ENCODE assay signal across 11 mouse cellular contexts in the genomic region with DNA sequence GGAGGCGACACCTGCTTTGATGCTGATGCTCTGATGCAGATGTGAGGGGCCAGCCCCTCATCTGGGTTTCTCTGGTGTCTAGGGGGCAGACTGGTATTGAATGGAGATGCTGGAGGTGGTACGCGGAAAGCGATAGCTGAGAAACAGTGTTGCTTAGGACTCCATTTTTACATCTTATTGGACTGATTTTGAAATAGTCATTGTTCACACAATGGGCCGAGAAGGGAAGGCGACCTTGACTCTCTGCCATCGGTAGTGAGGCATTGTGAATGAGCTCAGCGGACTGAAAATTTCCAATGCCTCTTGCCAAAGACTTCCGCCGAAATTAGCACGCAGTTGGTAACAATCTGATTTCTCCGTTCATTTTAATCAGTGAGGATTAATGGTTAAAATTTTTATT.
DNase-seq lines count a peak whose midpoint lies in the region; ATAC-seq and TF ChIP-seq lines count a peak whose summit lies in the region.
"Had no signal": no experiment of that assay in that cellular context is flagged by ENCODE, and none has a peak within 500 bp of the region (broad histone marks: within the 10 kb centered on the region; RNA-seq: fewer than 3 reads in every experiment).

No protein-coding gene starts in this region.

- H3K9ac ChIP-seq in forebrain, postnatal 0 days = no peak overlapping the region
- no peak overlapping the region for H3K9ac ChIP-seq in midbrain, embryonic 15.5 days
- H3K9ac ChIP-seq: limb, embryonic 15.5 days had no signal

- no peaks in the 10 kb centered on the region for H3K27me3 ChIP-seq in forebrain, postnatal 0 days (ENCODE audit: insufficient read depth, low read length)
- no peaks in the 10 kb centered on the region for H3K27me3 ChIP-seq in midbrain, embryonic 15.5 days (replicated peaks)

- no peak for ATAC-seq in forebrain, postnatal 0 days
- no peak for ATAC-seq in midbrain, embryonic 15.5 days (replicated peaks)
- ATAC-seq in erythroblast, adult 5-6 weeks (replicated peaks; ENCODE audit: low FRiP score, poor library complexity, severe bottlenecking) = no peak

- no peak for DNase-seq in layer of hippocampus, adult 2 months (ENCODE audit: low spot score in 2 of 2)
- DNase-seq in layer of hippocampus, postnatal 25 days (ENCODE audit: extremely low spot score in 1 of 2, low spot score in 1 of 2) = no peak
- peak; percentile 70 for DNase-seq in adrenal gland, postnatal 14 days
- DNase-seq in forebrain, postnatal 0 days = peak; percentile 42
- DNase-seq in thymus, postnatal 10 days (ENCODE audit: low spot score in 2 of 2) = no peak
- DNase-seq: embryo, embryonic 11 days; thymus, adult 18-20 months had no signal

- H3K4me3 ChIP-seq in layer of hippocampus, adult 2 months = peak overlapping the region; percentile 11; the same call in 1 of the 2 replicates
- peak overlapping the region; percentile 29 for H3K4me3 ChIP-seq in forebrain, postnatal 0 days (ENCODE audit: low read depth, low read length)
- no peak overlapping the region for H3K4me3 ChIP-seq in midbrain, embryonic 15.5 days
- H3K4me3 ChIP-seq: limb, embryonic 15.5 days had no signal

- H3K36me3 ChIP-seq in forebrain, postnatal 0 days (ENCODE audit: insufficient read depth) = no peaks in the 10 kb centered on the region
- H3K36me3 ChIP-seq in midbrain, embryonic 15.5 days (replicated peaks) = no peaks in the 10 kb centered on the region
- H3K36me3 ChIP-seq: G1E; limb, embryonic 15.5 days had no signal

- H3K27ac ChIP-seq in layer of hippocampus, adult 2 months = no peak overlapping the region
- H3K27ac ChIP-seq in forebrain, postnatal 0 days (ENCODE audit: low read depth, low read length) = no peak overlapping the region
- no peak overlapping the region for H3K27ac ChIP-seq in midbrain, embryonic 15.5 days
- H3K27ac ChIP-seq: limb, embryonic 15.5 days had no signal

- H3K9me3 ChIP-seq in forebrain, postnatal 0 days (ENCODE audit: low read length) = no peaks in the 10 kb centered on the region
- H3K9me3 ChIP-seq in midbrain, embryonic 15.5 days = no peaks in the 10 kb centered on the region
- H3K9me3 ChIP-seq: G1E; limb, embryonic 15.5 days had no signal

- no peaks in the 10 kb centered on the region for H3K4me1 ChIP-seq in forebrain, postnatal 0 days (ENCODE audit: insufficient read depth)
- H3K4me1 ChIP-seq in midbrain, embryonic 15.5 days = no peaks in the 10 kb centered on the region

- 25% methylated on average over 12 of the region's 12 CpGs for WGBS in forebrain, postnatal 0 days
- WGBS in midbrain, embryonic 15.5 days = 59% methylated on average over 12 of the region's 12 CpGs

- no peak for TF ChIP-seq CTCF in layer of hippocampus, adult 2 months (conservative IDR thresholded peaks at IDR 0.05)
- no peak for TF ChIP-seq CTCF in forebrain, postnatal 0 days (IDR thresholded peaks at IDR 0.05; ENCODE audit: low read depth)

- H3K4me2 ChIP-seq in forebrain, postnatal 0 days (ENCODE audit: low read depth) = peak overlapping the region; percentile 54
- peak overlapping the region; percentile 22 for H3K4me2 ChIP-seq in midbrain, embryonic 15.5 days
- H3K4me2 ChIP-seq: limb, embryonic 15.5 days had no signal

Comparison
In these comparisons a context has a peak if more than half of its experiments do, and no peak if none do; other contexts are left out.
1. DNase-seq: peak in adrenal gland, postnatal 14 days (single experiment) and forebrain, postnatal 0 days (single experiment); none in layer of hippocampus, adult 2 months (0 of 2), layer of hippocampus, postnatal 25 days (0 of 2) and thymus, postnatal 10 days (0 of 2).